Mouse (Mus musculus) lung, adult 2 months (tissue): ENCODE results near the gene Akap6.

Experiments used
- CTCF ChIP-seq: fragments of 200-500 bp; IDR thresholded peaks from 2 replicates; pipeline ENCODE4 v1.5.1; 2011; ENCODE audit warnings: mild to moderate bottlenecking, low read length, control low read depth; ENCODE audit not compliant: insufficient read depth
- POLR2A ChIP-seq: fragments of 200-500 bp; IDR thresholded peaks from 2 replicates; pipeline ENCODE4 v1.6.1; 2011; ENCODE audit warnings: low read depth, mild to moderate bottlenecking, control low read depth, low read length, borderline replicate concordance; ENCODE audit errors: extremely low read depth

- TF ChIP-seq CTCF (no peak), POLR2A (no peak)
Observed at GRCm38 (mm10) chr12:53191435-53191834, 492.3 kb downstream of the Akap6 start.
